Mouse (Mus musculus) liver, postnatal 0 days (tissue): Measurements from ENCODE around the gene Fen1. TPM values are rescaled to one million over a fixed set of nuclear protein-coding genes. Genes with fewer than 3 reads are reported as not detected.
A peak's percentile ranks its signal among the peaks of the same experiment; 100 is the strongest.

ENCODE experiments used
- ATAC-seq: fragments of 200-750 bp; cut with Nextera tagmentation; 2 replicates; pipeline ENCODE4 v1.8.0; 2017; ENCODE audit warnings: mild to moderate bottlenecking, moderate library complexity
- DNase-seq: peaks from one replicate; pipeline ENCODE4 v3.0.0-alpha.2; 2016
- H3K27ac ChIP-seq: fragments of 300-500 bp; sonication (generic); 2 replicates; pipeline ENCODE4 v1.5.1; 2014; ENCODE audit warnings: antibody characterized with exemption, moderate library complexity, mild to moderate bottlenecking, low read depth
- H3K27me3 ChIP-seq: fragments of 300-500 bp; sonication (generic); 2 replicates; pipeline ENCODE4 v1.6.1; 2014; ENCODE audit warnings: low read length, control low read depth, mixed read lengths; ENCODE audit not compliant: insufficient read depth
- H3K36me3 ChIP-seq: fragments of 300-500 bp; sonication (generic); replicated peaks from 2 replicates; pipeline ENCODE4 v1.6.1; 2014; ENCODE audit warnings: mild to moderate bottlenecking, control low read depth, low read length, moderate library complexity, mixed read lengths; ENCODE audit not compliant: insufficient read depth
- H3K4me1 ChIP-seq: fragments of 300-500 bp; sonication (generic); 2 replicates; pipeline ENCODE4 v1.6.1; 2014; ENCODE audit warnings: antibody characterized with exemption, mild to moderate bottlenecking, control low read depth; ENCODE audit not compliant: insufficient read depth
- H3K4me2 ChIP-seq: fragments of 300-500 bp; sonication (generic); 2 replicates; pipeline ENCODE4 v1.6.1; 2014; ENCODE audit warnings: low read depth, mild to moderate bottlenecking, low read length, moderate library complexity, mixed read lengths
- H3K4me3 ChIP-seq: fragments of 300-500 bp; sonication (generic); 2 replicates; pipeline ENCODE4 v1.5.1; 2014; ENCODE audit warnings: low read depth, low read length
- H3K9ac ChIP-seq: fragments of 300-500 bp; sonication (generic); replicated peaks from 2 replicates; pipeline ENCODE4 v1.6.1; 2014; ENCODE audit warnings: mild to moderate bottlenecking, moderate library complexity
- H3K9me3 ChIP-seq: fragments of 300-500 bp; sonication (generic); 2 replicates; pipeline ENCODE4 v1.6.1; 2016; ENCODE audit warnings: mild to moderate bottlenecking, control low read depth, low read length, mixed read lengths
- CTCF ChIP-seq: sonication (generic); IDR thresholded peaks from 2 replicates; pipeline ENCODE4 v1.5.1; 2016; ENCODE audit warnings: antibody characterized with exemption, low read depth
- EP300 ChIP-seq: IDR thresholded peaks from 2 replicates; pipeline ENCODE4 v1.6.1; 2016; ENCODE audit warnings: antibody characterized with exemption, low read depth, mild to moderate bottlenecking
- WGBS: fragments of 180-500 bp; shearing (Covaris S2); extraction: QIAGEN DNeasy Blood & Tissue Kit; methylation state at CpG from one replicate; pipeline ENCODE4 v1.1.7; 2014; ENCODE audit not compliant: insufficient replicate concordance; 5-methylcytosine and 5-hydroxymethylcytosine counted together
- polyA plus RNA-seq: library from polyadenylated mRNA; unstranded; fragments of >200 nt; fragmentation: Nextera tagmentation; extraction: Ambion mirVana; gene quantifications from 2 replicates; pipeline ENCODE4 v1.2.1, GENCODE M21; 2015

Gene Fen1
- polyA plus RNA-seq, 1 experiment from 2014 or later: 67.0 TPM

DNA sequence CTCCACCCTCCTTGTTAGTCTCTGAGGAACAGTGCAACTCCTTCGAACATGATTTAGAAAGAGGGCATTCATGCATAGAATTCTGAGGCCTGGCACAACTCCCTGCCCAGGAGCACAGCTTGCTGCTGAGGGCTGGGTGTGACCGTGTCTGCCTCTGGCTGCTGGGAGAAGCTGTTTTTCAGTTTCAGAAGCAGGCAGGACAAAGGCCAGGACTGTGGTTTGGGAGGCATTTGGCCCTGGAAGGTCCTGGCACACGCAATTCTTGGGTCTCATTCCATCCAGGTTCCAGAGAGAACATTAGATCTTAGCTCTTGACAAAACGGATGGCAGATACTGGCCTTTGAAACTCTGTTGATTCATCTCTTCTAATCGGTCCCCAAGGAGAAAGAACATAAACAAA is 8.7 kb downstream of the Fen1 start:
- Histone ChIP-seq H3K4me3 (no peak overlapping the region), H3K27ac (no peak overlapping the region), H3K27me3 (no peaks in the 10 kb centered on the region), H3K4me2 (no peak overlapping the region), H3K9ac (no peak overlapping the region), H3K36me3 (peaks cover 68% of the 10 kb centered on the region), H3K4me1 (peaks cover 11% of the 10 kb centered on the region; the same call in 1 of the 2 replicates), H3K9me3 (no peaks in the 10 kb centered on the region)
- no peak for DNase-seq
- 78% methylated on average over 5 of the region's 5 CpGs for WGBS
- TF ChIP-seq CTCF: no peak
- no peak for TF ChIP-seq EP300
- no peak for ATAC-seq

GRCm38 (mm10) chr19:10194337-10194736 is 9.6 kb downstream of the Fen1 start:
- Histone ChIP-seq H3K36me3 (peaks cover 66% of the 10 kb centered on the region), H3K9me3 (no peaks in the 10 kb centered on the region), H3K9ac (no peak overlapping the region), H3K27ac (no peak overlapping the region), H3K4me3 (no peak overlapping the region), H3K27me3 (no peaks in the 10 kb centered on the region), H3K4me1 (peaks cover 11% of the 10 kb centered on the region; the same call in 1 of the 2 replicates), H3K4me2 (no peak overlapping the region)
- WGBS: 87% methylated on average over 11 of the region's 11 CpGs
- no peak for ATAC-seq
- TF ChIP-seq EP300 (no peak), CTCF (peak; percentile 25)
- DNase-seq: no peak

- Histone ChIP-seq H3K9ac (no peak overlapping the region; the same call in 1 of the 2 replicates), H3K4me3 (no peak overlapping the region), H3K27me3 (no peaks in the 10 kb centered on the region), H3K27ac (peak overlapping the region; percentile 49; the same call in 1 of the 2 replicates), H3K9me3 (no peaks in the 10 kb centered on the region), H3K4me1 (peaks cover 22% of the 10 kb centered on the region), H3K4me2 (no peak overlapping the region), H3K36me3 (peaks cover 79% of the 10 kb centered on the region)
- peak; percentile 64 for DNase-seq
- no peak for TF ChIP-seq CTCF
- no peak for TF ChIP-seq EP300
- 44% methylated on average over 7 of the region's 7 CpGs for WGBS
- ATAC-seq: peak; percentile 35
Measured at GRCm38 (mm10) chr19:10191326-10191725, 12.6 kb downstream of the Fen1 start.

DNA sequence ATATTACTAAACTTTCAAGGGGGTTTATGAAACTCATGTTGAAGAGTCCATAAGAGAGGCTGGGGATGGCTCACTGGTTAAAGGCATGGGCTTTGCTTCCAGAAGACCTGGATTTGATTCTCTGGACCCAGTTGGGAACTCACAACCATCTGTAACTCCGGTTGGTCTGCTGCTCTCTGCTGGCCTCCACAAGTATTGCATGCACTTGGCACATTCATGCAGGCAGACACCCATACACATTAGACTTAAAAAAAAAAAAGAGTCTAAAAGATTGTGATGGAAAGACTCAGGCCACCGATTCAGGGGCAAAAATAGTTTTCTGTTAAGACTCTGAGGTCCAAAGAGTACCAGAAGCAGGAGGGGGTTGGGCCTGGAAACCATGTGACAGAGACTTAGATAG is 13.2 kb downstream of the Fen1 start:
- Histone ChIP-seq H3K36me3 (peaks cover 79% of the 10 kb centered on the region), H3K9me3 (no peaks in the 10 kb centered on the region), H3K27ac (peak overlapping the region; percentile 49; the same call in 1 of the 2 replicates), H3K4me3 (no peak overlapping the region), H3K4me1 (peaks cover 22% of the 10 kb centered on the region), H3K27me3 (no peaks in the 10 kb centered on the region), H3K4me2 (no peak overlapping the region), H3K9ac (no peak overlapping the region)
- DNase-seq (peak; percentile 85), ATAC-seq (peak; percentile 58)
- WGBS: 36% methylated on average over 2 of the region's 2 CpGs
- TF ChIP-seq EP300: no peak
- peak; percentile 87 for TF ChIP-seq CTCF

- Histone ChIP-seq H3K4me1 (peaks cover 22% of the 10 kb centered on the region), H3K4me3 (no peak overlapping the region), H3K4me2 (no peak overlapping the region), H3K9me3 (no peaks in the 10 kb centered on the region), H3K36me3 (peaks cover 81% of the 10 kb centered on the region), H3K9ac (no peak overlapping the region), H3K27me3 (no peaks in the 10 kb centered on the region), H3K27ac (no peak overlapping the region)
- no peak for TF ChIP-seq EP300
- TF ChIP-seq CTCF: no peak
- WGBS: 84% methylated on average over 8 of the region's 8 CpGs
- ATAC-seq (no peak), DNase-seq (no peak)
Measured at GRCm38 (mm10) chr19:10189940-10190339, 14.0 kb downstream of the Fen1 start.

DNA sequence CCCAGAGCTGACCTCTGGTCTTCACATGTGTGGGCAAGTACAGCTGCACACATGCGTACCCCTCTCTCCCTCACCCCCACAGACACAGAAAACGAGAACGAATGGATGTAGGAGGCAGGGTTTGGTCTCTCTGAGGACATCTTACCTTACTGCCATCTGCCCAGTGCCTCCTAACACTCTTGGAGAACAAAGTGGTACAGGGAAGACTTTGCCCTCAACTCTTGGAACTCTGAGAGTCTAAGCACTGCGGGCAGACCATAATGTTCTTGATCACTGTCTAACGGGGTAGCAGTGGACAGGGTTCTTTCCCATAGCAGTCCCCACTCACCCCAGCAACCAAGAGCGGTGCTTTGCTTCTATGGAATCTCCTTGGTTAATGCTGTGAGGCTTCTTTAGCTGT is 14.9 kb downstream of the Fen1 start:
- H3K4me2 ChIP-seq: no peak overlapping the region
- H3K36me3 ChIP-seq: peaks cover 73% of the 10 kb centered on the region
- H3K4me1 ChIP-seq: peaks cover 32% of the 10 kb centered on the region
- H3K9me3 ChIP-seq: no peaks in the 10 kb centered on the region
- TF ChIP-seq CTCF: no peak
- TF ChIP-seq EP300: no peak
- no peak overlapping the region for H3K9ac ChIP-seq
- ATAC-seq (no peak), DNase-seq (no peak)
- H3K27ac ChIP-seq: no peak overlapping the region
- H3K27me3 ChIP-seq: no peaks in the 10 kb centered on the region
- WGBS: 95% methylated on average over 6 of the region's 6 CpGs
- H3K4me3 ChIP-seq: no peak overlapping the region

GRCm38 (mm10) chr19:10188281-10188811 is 15.6 kb downstream of the Fen1 start:
- H3K9ac ChIP-seq: no peak overlapping the region
- 75% methylated on average over 10 of the region's 10 CpGs for WGBS
- H3K9me3 ChIP-seq: no peaks in the 10 kb centered on the region
- no peak overlapping the region for H3K4me2 ChIP-seq
- ATAC-seq: peak; percentile 7; the same call in 1 of the 2 replicates
- peaks cover 67% of the 10 kb centered on the region for H3K36me3 ChIP-seq
- peaks cover 35% of the 10 kb centered on the region for H3K4me1 ChIP-seq
- H3K4me3 ChIP-seq: no peak overlapping the region
- 0 out of 2 replicates have a peak overlapping the region, but pooled peaks have one; percentile 16 for H3K27ac ChIP-seq
- no peak for DNase-seq
- no peaks in the 10 kb centered on the region for H3K27me3 ChIP-seq
- TF ChIP-seq CTCF (no peak), EP300 (no peak)
